Mouse (Mus musculus) testis, postnatal 14 days (tissue): ENCODE measurements around the gene Ado.

Experiments
- DNase-seq: peaks from one replicate; pipeline ENCODE4 v3.0.0; 2021; ENCODE audit warnings: low spot score

The Ado gene

DNA sequence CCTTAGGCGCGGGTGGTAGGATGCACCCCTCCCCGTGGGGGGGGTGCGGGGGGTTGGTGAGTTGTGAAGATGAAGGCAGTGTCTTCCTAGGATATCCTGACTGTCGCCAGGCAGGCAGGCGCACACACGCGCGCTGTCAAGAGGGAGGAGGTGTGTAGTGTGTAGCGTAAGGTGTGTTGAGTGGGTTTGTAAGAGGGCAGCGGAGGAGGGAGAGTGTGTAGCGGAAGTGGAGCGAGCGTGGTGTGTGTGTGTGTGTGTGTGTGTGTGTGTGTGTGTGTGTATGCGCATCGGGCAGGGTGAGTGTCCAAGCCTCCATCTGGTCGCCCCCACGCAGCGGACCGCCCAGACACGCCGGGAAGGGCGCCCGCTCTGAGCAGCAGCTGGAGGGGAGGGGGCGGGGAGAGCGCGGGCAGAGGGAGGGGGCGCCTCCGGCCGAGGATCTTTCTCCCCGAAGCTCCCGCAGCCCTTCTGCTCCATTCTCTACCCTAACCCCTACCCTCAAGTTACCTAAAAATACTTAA is 12.1 kb downstream of the Ado start:
- DNase-seq: peak; percentile 36

- DNase-seq: peak; percentile 69
Measured at GRCm38 (mm10) chr10:67535972-67536371, 12.8 kb downstream of the Ado start.

DNA sequence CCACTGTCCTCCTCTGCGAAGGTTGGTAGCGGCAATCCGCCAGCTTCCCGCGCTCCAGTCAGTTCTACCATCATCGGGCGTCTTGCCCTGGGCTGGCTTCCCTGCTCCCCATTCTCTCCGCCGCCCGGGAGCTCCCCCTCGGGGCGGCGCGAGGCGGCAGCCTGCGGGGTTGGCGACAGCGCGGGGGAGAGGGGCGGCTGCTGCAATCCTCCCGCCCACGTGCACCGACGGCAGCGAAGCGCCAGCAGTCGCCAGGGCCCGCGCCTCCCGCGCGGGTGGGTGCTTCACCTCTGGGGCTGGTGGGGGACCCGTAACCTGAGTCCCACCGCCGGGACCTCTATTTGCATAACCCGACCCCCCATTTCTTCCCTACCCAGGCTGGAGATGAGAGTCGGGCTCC is 13.5 kb downstream of the Ado start, which contains the start of gene Egr2:
Gene Egr2, plus strand, starts transcription at position 220 of the 400 bp plus-strand sequence.
- DNase-seq: no peak

- no peak for DNase-seq
Measured at GRCm38 (mm10) chr10:67529769-67530168, 19.0 kb downstream of the Ado start.

DNA sequence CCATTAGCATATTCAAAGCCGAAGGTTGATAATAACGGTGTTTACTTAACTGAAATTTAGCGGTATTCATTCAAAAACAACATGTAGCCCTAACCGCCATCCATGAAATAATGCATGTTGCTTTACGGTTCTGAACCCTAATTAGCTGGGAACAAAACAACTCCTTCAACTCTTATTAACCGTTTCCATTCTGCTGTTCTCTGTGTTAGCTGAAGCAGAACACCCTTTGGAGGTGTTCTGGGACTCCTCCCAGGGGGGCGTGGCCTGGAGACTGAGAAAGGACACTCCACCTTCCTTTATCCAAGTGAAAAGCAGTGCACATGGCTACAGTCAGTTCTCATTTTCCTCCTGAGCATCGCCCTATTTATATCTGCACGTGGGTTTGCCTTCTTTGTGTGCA is 22.3 kb downstream of the Ado start:
- DNase-seq: no peak

DNA sequence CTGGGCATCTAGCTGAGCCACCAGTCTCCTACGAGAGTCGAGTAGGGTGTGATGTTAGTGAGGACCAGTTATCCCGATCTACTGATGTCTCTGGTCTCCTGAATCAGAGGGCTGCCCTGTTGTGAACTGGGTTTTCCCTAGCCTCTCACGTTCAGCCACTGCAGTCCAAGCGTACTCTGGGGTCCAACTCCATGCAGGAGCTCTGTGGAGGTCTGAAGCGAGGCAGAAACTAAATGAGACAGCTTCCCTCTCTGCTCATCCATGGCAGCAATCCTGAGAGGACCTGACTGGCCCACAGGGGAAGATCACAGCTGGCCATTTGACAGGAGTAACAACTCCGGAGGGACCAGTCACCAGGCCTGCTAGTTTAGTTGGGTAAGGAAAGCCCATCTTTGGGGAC is 24.1 kb downstream of the Ado start:
- DNase-seq: no peak

DNA sequence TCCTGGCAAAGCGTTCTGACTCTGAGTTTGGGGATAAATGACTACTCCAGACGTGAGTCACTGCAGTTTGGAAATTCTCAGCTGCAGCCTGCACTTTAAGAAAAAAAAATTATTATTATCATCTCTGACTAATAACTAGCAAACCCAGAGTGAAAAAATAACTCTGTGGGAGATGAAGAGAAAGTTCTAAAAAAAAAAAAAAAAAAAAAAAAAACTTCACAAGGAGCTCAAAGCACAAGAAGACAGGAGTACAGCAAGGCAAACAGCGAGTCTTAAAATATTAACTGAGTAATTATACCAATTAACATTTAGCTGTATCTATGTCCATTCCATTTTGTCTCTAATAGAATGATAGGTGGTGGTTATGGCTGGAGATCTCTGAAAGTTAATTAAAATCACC is 24.6 kb downstream of the Ado start:
- DNase-seq: no peak

DNA sequence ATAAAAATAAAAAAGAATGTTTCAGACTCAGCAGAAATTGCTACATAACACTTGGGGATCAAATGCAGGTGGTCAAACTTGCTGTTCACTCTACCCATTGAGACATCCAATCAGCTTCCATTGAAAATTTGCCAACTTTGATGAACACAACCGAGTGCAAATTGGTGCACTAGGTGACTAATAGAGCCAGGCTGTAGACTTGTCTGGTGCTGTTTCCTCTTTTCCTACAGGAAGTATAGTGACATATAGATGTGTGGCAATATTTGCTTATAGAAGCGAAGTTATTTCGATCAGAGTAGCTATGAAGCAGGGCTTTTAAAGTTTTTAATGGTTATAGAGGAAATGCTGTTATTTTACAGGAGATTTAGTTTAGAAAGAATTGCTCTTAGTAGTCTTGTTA is 30.0 kb downstream of the Ado start:
- no peak for DNase-seq

DNA sequence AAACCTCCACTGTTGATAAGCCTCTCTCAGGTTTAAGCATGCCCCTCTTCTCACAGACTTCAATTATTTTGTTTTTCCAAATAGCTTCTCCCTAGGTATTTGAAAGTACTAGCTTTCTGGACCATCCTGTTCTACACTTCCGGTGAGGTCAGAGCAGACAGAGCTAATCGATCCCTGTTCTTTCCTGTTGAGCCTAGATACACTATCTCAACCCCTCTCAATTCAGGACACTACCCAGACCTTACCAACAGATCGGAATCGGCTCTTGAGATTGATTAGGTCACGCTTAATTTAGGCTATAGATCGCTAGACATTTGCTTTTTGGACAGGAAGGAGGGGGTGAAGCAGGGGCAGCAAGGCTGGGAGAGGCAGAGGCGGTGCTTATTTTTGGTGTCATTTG is 35.9 kb downstream of the Ado start:
- DNase-seq: peak; percentile 25

- no peak for DNase-seq
Measured at GRCm38 (mm10) chr10:67512211-67512610, 36.5 kb downstream of the Ado start.

GRCm38 (mm10) chr10:67505248-67505647 is 43.5 kb downstream of the Ado start:
- DNase-seq: no peak

DNA sequence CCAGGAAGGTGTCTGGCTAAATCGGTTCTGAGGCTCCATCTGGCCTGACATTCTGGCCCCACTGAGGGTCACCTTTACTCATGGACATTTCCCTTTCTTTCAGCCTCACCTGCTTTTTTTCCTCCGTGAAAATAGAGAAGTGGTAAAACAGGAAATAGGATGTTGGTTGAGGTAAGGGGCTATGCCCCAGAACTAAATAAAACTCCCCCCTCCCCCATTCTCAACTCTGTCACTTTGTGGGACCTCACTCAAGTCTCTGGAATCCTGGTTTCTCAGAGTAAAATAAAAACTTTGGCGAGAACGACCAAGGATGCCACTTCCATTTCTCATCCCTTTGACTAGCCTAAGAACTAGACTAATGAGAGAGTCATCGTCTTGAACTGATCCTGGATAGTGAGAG is 44.7 kb downstream of the Ado start:
- DNase-seq: no peak

DNA sequence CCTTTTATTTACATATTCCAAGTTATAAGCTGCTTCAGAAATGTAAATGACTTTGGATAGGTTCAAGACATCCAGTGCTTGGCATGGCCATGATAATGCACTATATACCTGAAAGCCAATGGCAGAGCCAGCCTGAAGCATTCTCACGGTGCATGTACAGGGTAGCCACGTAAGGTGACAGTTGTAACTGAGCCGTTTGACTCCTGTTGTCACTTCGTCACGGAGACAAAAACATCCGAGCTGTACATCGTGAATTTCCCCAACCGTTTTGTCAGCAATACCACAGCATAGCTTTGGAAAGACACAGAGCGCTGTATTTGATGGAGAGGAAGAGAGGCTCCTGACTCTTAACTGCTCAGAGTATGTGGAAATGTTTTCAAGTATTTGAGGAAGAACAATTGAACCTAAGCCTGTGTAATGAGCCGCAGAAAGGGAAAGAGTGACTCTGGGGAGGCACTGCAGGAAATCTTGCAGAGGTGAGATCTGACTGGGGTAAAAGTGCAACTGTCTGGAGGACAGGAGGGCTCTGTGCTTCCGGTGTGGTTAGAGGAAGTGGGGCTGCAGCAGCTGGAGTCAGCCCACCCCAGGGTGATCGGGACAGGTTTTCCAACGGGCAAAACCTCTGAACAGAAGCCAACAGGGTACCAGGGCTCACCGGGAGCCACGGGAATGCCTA is 45.3 kb downstream of the Ado start:
- DNase-seq: no peak

GRCm38 (mm10) chr10:67497951-67498350 is 50.8 kb downstream of the Ado start:
- no peak for DNase-seq

- DNase-seq: no peak
Measured at GRCm38 (mm10) chr10:67497144-67497892, 51.4 kb downstream of the Ado start.
